Mouse (Mus musculus) bone marrow, adult 2 months (tissue): ENCODE data around the gene Setd1a.

Source experiments
- CTCF ChIP-seq: fragments of 200-500 bp; IDR thresholded peaks from 2 replicates; pipeline ENCODE4 v1.5.1; 2011; ENCODE audit warnings: low read length, control low read depth; ENCODE audit not compliant: control insufficient read depth, insufficient read depth
- POLR2A ChIP-seq: fragments of 200-500 bp; IDR thresholded peaks from 2 replicates; pipeline ENCODE4 v1.6.1; 2011; ENCODE audit warnings: low read depth, mild to moderate bottlenecking, control low read depth, low read length, borderline replicate concordance; ENCODE audit not compliant: control insufficient read depth

DNA sequence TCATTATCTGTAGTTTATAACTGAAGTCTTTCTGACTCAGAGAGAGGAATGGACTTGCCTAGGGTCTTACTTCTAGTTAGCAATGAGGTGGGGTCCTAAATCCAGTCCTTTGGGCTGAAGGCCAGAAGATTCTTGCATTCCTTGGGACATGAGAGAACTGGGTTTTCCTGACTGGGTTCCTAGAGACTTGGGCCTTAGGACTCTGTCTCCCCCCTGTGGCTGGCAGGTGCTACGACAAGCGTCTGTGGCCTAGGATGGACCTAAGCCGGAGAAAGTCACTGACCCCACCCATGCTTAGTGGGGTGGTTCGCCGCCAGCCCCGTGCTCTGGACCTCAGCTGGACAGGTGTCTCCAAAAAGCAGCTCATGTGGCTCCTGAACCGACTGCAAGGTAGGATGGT, 15.4 kb upstream of the Setd1a start:
- TF ChIP-seq CTCF (peak; percentile 97), POLR2A (no peak)
